Mouse (Mus musculus) left cerebral cortex, postnatal 14 days (tissue): ENCODE measurements around the gene Gramd1b. TPM values are rescaled to one million over a fixed set of nuclear protein-coding genes. Genes with fewer than 3 reads are reported as not detected.
"Not testable (repeated sequence)": the region's sequence is repeated elsewhere in the genome, so short reads cannot be mapped to it uniquely, and the experiment has no call there.

Experiments used
- DNase-seq, 2 experiments: peaks; one replicate each; pipeline ENCODE4 v3.0.0; 2021 to 2022; ENCODE audit warnings: low spot score in 2 of 2, mixed read lengths in 1 of 2
- intact Hi-C: fragments of 180-260 bp; cut with DNase I; formaldehyde crosslinking; loops from one replicate; pipeline ENCODE4 v1.15.1; 2025
- total RNA-seq, 2 experiments: library from RNA; stranded (reverse); gene quantifications; 2 replicates each; pipeline ENCODE4 v1.2.3; 2021

Gene Gramd1b
- total RNA-seq, 2 experiments from 2014 or later, result 155 to 181 TPM

DNA sequence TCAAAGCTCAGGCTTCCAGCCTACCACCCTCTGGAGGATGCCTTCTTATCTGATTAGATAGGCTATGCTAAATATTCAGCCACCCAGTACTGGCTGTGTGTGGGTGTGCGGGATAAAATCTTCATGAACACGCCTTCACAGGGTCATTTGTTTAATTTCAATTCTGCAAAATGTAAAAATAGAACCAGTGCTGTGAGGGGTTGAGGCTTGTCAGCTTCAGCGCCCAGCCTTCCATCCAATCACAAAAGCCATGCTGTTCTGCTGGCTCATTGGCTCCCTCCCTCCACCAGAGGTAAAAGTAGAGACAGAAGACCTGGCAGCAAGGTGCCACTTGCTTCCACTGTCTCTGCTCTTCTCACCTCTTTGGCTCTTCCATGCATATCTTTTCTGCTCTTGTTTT lies 4.3 kb downstream of the Gramd1b start:
- no peak for DNase-seq
- intact Hi-C loops, result no loop called here

DNA sequence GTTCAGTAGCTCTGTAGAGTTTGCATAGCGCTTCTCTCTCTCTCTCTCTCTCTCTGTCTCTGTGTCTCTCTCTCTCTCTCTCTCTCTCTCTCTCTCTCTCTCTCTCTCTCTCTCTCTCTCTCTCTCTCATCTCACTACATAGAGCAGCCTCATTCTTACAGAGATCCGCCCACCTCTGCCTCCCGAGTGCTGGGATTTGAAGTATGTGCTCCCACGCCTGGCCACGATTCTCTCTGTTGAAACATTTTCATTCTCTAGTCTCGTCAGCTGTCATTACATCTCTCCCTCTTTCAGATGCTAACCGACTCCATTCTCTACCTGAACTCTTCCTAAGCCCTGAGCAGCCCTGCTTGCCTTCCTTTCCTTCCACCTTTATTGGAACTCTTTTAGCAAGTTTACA lies 9.0 kb downstream of the Gramd1b start:
- intact Hi-C loops, result no loop called here
- DNase-seq, result peak in 1 of 2 experiments; percentile 62

DNA sequence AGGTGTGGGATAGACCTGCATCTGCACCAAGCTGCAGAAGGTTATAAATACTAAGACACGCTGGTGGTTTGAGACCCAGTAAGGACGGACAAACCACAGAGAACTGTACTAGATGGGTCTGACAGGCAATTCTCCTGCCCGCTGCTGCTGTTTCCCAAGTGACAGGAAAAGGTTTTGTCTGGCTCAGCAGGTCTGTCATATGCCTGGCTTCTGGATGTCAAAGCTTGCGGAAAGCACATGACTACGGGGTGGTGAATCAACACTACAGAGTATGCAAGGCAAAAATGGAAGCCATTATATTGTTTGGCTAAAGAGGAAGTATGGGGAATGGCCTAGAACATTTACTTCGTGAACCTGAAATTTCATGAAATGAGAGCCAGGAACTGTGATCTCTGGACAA lies 10.1 kb downstream of the Gramd1b start:
- intact Hi-C loops, result no loop called here
- no peak for DNase-seq

DNA sequence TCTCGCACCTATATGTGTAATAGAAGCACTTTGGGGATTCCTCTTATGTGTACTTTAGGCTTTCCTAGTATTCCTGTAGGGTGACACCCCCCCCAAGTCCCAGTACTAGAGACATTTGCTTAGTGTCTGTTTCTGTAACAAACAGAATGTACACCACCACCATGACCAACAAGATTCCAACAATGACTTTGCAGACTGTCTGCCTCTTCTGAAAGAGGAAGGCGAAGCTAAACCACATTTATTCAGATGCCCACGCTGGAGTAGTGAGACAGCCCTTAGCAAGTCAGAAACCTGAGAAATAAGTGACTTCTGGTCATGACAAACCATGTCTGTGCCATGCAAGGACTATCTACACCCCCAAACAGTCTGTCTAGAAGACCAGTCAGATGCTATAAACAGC lies 11.9 kb downstream of the Gramd1b start:
- intact Hi-C loops, result no loop called here
- no peak for DNase-seq

DNA sequence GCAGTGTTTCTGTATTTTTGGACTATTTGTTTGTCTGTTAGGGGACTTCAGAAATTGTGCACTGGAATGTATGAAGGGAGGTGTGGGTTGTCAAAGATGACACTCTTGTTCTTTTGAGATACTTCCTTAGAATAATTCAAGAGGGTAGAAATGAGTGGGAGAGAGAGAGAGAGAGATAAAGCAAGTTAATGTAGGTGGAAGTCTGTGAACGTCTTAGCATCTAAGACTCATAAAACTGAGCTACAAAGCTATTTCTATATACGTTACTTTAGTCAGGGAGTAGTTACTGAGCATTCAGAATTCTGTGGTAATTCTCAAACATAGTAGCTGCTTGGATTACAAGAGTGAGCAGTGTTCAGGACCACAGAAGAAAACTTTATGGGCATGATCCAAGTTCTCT lies 19.2 kb downstream of the Gramd1b start:
- intact Hi-C loops, result no loop called here
- DNase-seq, result no peak

DNA sequence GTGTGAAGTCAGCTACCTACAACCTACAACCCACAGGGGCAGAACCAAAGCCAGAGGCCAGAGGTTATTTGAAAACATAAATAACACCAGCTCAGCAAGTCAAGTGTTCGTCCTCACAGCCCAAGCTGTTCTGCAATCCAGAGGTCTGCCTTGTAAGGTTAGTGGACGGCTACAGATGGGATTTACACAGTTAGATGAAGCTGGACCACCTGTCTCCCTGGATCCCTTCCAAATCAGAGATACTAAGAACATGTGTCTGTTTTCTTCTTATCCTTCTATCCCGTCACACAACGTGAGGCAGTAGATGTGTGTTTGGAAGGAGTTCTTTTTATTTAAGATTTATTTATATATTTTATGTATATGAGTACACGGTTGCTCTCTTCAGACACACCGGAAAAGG lies 21.7 kb downstream of the Gramd1b start:
- DNase-seq, result no peak
- intact Hi-C loops, result loop anchor here (5.0 kb wide), 2 partner anchors 57 to 223 kb away; no protein-coding TSS in a partner anchor

DNA sequence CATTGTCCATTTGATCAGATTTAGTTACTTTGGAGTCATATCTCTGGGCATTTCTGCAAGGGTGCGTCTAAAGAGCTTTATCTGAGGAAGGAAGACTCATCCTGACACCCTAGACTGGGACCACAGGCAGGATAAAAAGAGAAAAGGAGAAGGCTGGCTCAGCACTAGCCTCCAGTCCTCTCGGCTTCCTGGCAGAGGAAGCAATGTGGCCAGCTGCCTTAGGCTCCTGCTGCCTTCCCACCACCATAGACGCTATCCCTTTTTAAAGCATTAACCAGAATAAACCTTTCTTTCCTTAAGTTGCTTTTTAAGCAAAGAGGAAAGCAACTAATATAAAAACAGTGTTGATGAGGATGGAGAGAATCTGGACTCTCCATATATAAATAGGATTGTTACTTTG lies 24.6 kb downstream of the Gramd1b start:
- intact Hi-C loops, result loop anchor here (5.0 kb wide), 2 partner anchors 54 to 226 kb away; no protein-coding TSS in a partner anchor

DNA sequence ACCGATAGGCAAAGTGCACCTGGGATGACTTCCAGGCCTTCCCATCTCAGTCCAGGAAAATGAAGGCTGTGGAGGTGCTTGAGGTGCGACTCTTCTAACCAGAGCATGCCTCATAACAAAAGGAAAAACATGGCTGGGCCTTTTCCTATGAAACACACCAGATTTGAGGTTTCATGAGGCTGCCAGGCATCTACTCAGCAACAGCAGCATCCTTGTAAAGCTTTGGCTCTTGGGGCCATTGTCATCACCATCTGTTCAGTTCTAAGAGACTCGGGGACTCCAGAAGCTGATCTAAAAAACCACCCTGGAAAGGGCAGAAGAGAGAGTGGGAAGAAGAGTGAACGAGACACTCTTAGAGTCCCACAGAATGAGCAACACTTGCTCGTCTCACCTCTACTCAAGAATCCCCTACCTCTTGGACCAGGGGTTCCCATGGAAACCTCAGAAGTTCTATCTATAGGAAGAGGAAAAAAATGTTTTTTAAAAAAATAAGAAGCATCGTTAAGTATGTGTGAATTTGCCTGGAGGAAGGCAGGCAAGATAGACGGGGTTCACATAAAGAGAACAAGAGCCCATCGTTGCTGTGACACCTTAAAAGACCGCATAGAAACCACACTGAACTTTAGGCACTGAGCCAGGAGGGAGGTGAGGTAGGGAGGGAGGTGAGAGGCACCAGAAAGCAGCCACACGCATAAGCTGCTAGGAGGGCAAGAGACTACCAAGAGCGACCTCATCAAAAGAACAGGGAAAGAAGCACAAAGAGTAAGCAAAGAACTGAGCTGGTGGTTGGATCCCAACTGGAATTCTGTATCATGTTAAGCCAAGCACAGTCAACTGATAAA lies 25.5 kb downstream of the Gramd1b start:
- intact Hi-C loops, result loop anchor here (5.0 kb wide), 2 partner anchors 53 to 227 kb away; no protein-coding TSS in a partner anchor
- DNase-seq, result peak; percentile 48 to 73

More for the DNA sequence above, 24.6 kb downstream of the Gramd1b start:
- DNase-seq, result peak in 1 of 2 experiments; percentile 52

DNA sequence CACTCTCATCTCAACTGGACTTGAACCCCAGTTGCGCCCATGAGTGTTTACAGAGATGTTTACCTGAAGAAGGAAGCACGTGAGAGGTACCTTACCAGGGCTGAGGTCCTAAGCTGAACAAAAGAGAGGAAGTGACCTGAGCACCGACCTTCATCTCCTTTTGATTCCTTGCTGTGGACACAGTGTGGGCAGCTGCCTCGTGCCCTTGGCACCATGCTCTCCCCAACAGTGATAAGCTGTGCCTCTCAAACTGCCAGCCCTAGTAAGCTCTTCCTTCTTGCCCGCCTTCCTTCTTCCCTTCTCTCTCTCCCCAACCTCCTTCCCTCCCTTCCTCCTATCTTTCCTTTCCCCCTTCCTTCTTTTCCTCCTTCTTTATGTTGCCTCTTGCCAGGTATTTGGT lies 26.3 kb downstream of the Gramd1b start:
- intact Hi-C loops, result loop anchor here (5.0 kb wide), 2 partner anchors 53 to 227 kb away; no protein-coding TSS in a partner anchor
- no peak for DNase-seq

DNA sequence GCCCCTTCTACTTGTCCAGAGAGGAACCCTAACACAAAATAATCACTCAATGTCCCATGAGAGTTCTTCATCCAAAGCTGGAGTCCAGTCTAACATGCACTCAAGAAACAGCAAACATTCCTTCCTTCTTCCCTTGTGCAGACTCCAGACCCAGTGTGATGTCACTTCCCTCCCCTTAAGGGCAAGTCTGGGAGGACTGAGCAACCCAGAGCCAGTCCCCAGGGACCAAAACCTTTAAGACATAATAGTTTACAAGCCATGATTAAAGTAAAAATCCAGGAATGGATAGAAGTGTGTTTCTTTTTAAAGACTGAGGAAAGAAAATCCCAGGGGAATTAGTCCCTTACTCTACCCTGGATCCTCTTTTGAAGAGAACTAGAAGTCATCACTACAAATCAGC lies 30.5 kb downstream of the Gramd1b start:
- no peak for DNase-seq
- intact Hi-C loops, result no loop called here

DNA sequence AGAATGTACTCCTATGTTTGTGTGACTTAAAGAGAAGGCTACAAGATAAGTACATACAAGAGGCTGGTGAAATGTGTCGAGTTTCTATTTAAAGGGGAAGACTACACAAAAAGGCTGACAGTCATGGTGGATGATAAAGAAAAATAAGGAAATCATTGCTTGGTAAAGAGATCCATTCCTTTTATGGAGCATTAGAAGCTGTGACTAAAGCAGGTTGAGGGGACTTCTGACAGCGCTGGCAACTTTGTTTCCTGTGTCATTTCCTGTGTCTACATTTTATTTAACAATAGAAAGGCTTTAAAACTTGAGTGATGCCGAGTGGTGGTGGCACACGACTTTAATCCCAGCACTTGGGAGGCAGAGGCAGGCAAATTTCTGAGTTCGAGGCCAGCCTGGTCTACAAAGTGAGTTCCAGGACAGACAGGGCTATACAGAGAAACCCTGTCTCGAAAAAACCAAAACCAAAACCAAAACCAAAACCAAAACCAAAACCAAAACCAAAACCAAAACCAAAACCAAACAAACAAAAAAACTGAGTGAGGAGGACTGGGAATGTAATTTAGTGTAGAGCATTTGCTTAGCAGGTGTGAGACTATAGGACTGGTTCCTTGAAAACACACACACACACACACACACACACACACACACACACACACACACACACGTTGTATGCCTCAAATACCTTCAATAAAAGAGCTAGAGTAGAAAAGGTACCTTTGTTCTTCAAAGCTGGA lies 48.7 kb downstream of the Gramd1b start:
- DNase-seq, intact Hi-C loops: not testable (repeated sequence)

DNA sequence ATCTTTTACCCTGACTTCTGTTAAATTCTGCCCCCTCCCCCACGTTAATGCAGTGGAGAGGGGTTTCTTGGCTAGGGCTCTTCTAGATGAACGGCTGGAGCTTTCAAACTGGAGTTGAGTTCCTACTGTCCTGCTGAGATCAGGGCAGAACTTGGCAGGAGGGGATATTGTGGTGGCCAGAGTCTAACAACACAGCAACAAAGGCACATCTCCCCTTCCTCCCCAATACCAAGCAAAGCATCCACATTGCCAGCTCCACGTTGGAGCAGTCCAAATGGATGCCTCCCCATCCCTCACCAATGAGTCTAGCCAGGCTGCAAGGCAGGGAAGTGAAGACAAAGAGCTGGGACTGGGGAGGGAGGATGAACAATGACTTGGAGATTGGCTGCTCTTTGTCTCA lies 49.9 kb downstream of the Gramd1b start:
- no peak for DNase-seq
- intact Hi-C loops, result no loop called here

DNA sequence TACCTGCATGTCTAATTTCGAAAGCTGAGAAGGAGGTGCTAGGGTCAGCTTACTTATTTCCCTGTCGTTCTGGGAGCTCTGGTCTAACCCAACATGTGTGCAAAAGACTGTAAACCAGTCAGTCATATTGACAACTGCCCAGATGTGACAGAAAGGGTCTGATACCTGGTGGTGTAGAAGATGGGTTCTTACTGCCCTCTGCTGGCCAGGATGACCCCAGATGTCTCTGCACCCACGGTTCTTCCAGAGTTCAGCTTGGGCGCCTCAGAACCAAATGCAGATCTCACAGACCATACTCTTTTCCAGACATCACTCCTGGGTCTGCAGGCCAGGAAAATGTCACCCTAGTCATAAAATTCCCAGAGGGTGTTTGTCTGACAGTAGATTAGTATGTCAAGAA lies 51.9 kb downstream of the Gramd1b start:
- DNase-seq, result peak in 1 of 2 experiments; percentile 40
- intact Hi-C loops, result no loop called here

DNA sequence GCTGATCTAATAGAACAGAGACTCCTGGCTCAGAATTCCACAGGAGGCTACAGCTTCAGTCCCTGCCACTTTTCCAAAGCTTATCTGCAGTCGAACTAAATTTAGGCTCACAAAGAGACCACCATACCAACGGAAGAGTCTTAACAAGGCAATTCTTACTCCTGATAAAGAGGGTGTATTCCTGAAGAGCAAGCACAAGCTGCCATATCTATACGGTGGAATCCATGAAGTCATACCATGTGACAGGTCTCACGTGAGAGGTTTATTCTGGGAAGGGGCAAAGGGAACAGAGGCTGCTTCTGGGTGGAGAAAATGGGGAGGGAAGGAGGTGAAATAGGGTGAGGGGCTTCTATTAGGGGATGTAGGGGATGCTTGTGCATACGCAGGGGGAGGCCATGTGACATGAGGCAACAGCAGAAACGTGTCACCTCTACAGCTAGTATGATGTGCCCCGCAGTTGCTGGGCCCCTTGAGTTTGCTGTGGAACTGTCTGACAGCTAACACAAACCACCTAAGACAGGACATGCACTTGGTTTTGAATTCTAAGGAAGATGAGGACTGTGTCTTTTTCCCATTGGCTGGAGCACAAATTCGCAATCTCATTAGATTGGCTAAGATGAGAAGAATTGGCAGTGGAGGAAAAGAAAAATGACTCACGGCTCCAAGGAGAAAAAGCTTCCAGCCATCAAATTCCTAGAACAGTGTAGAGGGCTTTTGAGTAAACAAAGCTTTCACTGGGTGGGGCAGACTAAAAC lies 52.9 kb downstream of the Gramd1b start:
- intact Hi-C loops, result no loop called here
- DNase-seq, result no peak

DNA sequence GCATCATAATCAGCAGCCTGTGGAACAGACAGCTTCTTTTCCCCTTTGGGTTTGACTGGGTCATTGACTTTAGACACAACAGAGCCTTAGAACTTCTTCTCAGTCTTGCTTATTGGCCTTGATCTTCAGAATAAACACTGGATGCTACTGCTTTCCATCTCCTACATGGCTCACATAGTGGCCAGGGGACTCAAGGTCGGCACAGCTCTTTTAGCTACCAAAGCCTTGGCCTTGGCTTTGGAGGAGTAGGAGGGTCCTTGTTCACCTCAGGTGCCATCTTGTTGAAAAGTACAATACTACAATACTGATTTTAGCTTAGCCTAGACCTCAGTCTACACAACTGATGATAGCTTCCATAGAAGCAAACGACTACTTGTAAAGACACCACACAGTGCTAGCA lies 53.6 kb downstream of the Gramd1b start:
- intact Hi-C loops, result no loop called here
- DNase-seq, result no peak

DNA sequence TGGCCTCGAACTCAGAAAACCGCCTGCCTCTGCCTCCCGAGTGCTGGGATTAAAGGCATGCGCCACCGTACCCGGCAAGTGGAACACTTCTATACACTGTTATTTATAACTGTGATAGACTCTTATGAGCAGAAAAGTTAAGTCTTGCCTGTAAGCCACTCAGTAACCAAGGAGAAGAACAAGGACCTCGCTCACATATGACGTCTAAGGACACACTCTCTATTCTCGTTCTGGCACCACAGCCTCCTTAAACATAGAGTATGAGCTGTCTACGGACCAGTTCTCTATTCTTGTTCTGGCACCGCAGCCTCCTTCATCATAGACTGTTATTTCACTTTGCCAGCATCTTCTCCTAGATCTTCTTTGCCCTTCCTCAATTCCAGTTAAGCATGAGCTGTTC lies 55.1 kb downstream of the Gramd1b start:
- intact Hi-C loops, result no loop called here
- DNase-seq, result peak in 1 of 2 experiments; percentile 41

DNA sequence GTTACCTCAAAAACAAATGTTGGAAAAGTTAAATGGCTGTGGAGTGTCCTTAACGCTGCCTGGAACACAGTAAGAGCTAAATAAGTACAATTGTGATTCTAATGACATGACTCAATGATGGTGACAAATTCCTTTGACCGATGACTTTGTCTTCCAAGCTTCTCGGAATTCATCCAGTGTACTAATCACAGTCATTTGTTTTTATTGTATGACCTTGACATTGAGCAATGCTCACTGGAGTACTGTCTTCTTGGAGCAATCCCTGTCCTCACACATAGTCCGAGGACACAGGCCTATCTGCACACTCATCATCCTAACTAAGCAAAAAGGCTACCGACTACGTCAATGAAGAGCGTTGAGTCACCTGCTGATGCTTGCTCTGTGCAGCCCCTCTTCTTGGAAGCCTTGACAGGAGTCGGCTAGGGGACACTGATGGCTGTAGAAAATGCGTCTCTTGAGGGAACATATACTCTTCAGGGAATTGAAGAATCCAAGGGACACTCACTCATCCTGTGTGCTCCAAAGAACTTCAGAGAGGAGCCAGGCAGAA lies 58.1 kb downstream of the Gramd1b start:
- DNase-seq, result no peak
- intact Hi-C loops, result no loop called here

DNA sequence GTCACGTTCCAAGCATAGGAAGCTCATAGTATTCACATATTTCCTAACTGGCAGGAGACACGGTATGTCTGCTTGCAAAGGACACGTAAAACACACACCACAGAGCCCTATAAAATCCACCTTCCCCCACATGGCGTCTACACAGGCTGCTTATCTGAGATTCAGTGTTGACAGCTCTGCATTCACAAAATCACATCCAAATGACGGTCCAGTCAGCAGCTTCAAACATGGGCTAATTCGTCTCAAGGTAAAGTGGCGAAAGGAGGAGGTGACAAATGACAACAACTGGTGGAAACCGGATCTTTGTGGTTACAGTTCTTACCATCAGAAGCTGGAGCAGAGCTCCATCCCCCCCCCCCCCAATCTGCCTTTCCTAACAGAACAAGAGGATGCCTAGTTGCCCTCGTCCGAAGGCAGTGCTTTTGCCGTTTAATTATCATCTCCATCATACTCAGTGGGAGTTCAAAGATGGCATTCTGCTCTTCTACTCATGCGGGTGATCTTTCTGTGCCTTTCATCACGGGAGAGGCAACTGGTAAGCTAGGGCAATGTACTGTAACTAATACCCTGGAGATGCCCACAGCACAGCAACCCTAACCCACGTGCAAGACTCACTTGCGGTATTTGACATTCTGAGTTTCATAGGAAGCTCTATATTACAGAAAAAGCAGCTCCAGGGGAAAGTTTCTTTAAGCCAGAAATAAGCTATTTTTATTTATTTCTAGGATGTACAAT lies 61.6 kb downstream of the Gramd1b start:
- intact Hi-C loops, result no loop called here
- DNase-seq, result no peak

DNA sequence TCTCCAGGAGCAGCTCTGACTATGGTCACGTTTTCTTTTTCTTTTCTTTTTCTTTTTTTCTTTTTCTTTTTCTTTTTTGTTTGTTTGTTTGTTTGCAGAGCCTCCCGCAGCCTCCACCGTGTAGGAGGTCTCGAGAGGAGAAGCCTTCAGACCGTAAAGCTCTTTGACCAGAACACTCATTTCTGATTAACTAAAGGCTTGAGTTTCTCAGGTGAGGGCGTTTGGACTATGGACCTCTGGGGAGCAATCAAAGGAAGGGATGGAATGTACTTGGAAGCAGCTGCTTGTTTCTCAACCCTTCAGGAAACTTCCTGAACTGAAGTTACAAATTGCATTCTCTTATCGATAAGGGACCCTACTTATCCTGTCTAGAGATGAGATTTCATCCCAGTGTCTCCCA lies 64.4 kb downstream of the Gramd1b start:
- DNase-seq, result no peak
- intact Hi-C loops, result no loop called here
